Mouse (Mus musculus) layer of hippocampus, postnatal 25 days (tissue): Measurements from ENCODE around the gene Spag6. TPM values are rescaled to one million over a fixed set of nuclear protein-coding genes. Genes with fewer than 3 reads are reported as not detected.

Source experiments
- DNase-seq, 2 experiments: peaks; one replicate each; pipeline ENCODE4 v3.0.0; 2022; ENCODE audit warnings: mixed read lengths in 2 of 2, low spot score in 1 of 2; ENCODE audit errors: extremely low spot score in 1 of 2
- total RNA-seq, 2 experiments: library from RNA; stranded (reverse); gene quantifications; 2 replicates each; pipeline ENCODE4 v1.2.3; 2021

Gene Spag6
- total RNA-seq, result 1 to 10 TPM; 3.8 to 5.5 TPM

DNA sequence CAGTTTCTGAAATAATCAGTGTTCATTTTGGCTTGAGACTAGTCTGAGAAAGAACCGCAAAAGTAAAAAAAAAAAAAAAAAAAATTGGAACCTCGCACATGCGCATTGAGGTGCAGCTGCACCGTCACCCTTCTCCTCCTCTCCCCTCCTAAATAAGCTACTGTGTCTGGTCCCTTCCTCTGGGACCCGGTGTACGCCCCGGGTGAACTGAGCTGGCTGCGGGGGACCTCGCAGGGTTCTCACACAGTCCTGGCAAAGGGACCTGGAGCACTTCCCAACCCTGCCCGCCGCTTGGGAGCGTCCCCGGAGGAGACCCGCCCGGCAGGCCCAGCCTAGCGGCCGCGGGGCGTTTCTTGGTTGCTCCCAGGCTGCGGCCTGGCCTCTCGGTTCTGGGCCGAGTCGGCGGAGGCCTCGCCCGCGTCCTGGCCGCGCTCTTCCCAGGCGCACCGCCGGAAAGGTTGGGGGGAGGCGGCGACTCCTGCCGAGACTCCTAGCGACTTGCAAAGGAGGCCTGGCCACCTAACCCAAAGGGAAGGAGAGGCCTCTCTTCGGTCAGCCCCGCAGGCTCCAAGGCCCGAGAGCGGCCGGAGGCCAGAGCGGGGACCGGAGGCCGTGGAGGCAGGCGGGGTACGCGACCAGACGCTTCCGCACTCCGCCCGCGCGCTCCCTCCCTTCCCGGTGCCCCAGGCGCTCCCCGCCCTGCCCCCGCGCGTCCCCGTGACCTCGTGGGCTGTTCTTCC lies at the start of gene Spag6:
Gene Spag6, plus strand, starts transcription at position 162 of the 740 bp plus-strand sequence.
- DNase-seq, result peak; percentile 58 to 63

DNA sequence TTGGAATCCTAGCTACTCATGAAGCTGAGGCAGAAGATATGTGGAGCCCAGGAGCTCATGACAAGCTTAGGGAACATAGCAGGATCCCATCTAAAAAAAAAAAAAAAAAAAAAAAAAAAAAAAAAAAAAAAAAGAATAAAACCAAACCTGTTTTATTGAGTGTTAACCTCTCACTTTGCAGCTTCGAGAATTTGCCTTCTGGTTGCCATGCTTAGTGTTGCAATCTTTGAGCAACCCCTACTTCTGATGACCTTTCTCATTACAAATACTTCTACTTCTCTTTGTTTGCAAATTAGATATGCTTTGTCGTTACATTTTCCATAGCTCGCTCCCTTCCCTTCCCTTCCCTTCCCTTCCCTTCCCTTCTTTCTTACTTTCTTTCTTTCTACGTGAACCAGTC lies 45.3 kb upstream of the Spag6 start:
- DNase-seq, result no peak

DNA sequence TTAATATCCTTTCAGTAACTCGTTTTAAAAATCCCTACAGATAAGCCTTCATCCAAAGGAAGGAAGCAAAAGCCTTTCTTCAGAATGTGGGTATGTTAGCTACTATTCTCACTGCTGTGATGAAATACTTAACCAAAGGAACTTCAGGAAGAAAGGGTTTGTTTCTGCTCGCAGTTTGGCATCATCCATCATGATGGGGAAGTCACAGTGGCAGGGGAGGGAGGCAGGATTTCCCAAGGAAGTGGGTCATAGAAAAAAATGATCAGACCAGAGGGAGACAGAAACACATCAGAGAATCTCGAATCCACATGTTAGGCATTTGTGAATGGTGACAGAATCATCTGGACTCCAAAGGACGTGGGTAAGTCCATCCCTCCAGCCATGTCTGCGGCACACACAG lies 39.0 kb upstream of the Spag6 start:
- no peak for DNase-seq

DNA sequence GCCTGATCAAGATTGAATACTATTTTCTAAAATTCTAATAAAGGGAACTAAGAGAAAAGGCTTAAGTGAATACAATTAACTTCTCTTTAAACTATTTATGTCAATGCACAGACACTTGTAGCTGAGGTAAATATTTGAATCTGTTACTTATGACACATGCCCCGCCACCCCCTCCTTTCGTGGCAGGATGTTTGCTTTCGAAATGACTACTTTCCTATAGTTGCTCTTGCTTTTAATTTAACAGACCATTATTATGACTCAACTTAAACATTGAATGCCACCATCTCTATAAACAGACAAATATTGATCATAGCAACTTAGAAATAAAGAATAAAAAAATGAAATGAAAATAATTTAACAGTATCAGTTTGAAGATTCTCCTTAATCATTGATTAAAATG lies 29.8 kb upstream of the Spag6 start:
- no peak for DNase-seq

DNA sequence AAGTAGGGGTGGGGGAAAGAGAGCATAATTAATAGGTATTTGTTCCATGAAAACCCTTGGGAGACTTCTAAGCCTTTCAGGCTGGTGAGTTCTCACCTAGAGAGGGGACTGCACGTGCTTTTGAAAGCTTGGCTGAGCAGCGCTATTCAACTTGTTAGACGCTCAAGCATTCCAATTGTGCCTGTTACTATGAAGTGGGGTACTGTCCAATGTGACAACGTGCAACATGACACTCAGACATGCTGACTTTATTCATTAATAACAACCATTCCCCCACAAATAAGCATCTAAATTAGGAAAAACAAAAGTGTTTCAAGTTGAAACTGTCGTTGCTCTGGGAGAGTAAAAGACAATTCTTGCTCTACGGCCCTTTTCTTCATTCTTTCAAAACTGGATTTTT lies 22.8 kb upstream of the Spag6 start:
- no peak for DNase-seq

DNA sequence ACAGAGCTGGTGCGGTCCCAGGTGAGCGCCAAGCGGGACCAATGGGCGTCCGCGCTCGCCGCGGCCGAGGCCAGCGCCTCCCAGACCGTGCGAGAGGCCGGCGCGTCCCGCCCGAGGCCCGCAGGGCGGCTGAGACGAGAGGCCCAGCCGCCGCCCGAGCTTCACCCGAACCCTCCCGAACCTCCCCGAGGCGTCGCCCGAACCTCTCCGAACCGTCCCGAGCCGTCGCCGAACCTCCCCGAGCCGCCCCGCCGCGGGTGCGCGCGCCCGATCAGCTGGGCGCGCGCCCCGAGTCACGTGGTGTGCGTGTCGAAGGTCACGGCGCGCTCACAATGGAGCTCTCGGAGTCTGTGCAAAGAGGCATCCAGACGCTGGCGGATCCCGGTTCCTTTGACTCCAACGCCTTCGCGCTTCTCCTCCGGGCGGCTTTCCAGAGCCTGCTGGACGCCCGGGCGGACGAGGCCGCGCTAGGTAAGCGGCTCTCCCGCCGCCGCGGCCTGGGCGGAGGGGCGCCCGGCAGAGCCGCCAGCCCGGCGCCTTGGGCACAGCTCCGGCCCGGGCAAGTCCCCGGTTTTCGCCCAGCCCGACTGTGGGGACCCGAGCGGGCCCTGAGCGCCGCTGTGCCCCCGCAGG lies 21.6 kb upstream of the Spag6 start, which contains the start of gene Commd3:
Gene Commd3, plus strand, starts transcription at position 252 of the 633 bp plus-strand sequence.
- DNase-seq, result peak; percentile 97 to 100

DNA sequence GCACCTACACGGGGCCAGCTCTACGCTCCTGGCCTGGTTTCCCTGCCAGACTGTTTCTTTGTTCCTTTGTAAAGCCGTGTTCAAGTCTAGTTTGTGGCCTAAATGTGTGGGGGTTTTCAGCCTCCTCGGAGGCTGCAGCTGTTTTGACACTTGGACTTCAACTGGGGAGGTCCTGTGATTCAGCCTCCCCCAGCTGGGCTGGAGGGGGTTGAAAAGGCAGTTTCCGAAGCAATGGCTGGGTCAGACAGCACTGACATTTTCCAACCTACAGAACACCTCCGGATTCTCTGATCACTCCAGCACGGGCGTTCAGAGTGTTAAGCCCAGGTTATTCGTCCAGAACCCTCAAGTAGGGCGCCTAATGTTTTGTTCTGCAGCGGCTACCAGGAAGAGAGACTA lies 21.1 kb upstream of the Spag6 start:
- no peak for DNase-seq

DNA sequence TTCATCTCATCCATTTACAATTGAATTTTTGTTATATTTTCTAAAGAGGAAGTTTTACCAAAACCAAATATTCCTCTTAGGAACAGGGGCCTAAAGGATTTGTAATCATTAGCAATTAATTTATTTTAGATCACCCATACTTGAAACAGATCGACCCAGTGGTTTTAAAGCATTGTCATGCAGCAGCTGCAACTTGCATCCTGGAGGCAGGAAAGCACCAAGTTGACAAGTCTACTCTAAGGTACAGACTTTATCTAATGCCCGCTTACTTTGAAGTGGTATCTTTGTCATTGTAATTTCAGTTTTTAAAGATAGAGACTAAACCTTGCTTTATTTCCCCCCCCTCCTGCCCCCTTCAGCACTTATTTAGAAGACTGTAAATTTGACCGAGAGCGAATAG lies 20.1 kb upstream of the Spag6 start:
- no peak for DNase-seq

DNA sequence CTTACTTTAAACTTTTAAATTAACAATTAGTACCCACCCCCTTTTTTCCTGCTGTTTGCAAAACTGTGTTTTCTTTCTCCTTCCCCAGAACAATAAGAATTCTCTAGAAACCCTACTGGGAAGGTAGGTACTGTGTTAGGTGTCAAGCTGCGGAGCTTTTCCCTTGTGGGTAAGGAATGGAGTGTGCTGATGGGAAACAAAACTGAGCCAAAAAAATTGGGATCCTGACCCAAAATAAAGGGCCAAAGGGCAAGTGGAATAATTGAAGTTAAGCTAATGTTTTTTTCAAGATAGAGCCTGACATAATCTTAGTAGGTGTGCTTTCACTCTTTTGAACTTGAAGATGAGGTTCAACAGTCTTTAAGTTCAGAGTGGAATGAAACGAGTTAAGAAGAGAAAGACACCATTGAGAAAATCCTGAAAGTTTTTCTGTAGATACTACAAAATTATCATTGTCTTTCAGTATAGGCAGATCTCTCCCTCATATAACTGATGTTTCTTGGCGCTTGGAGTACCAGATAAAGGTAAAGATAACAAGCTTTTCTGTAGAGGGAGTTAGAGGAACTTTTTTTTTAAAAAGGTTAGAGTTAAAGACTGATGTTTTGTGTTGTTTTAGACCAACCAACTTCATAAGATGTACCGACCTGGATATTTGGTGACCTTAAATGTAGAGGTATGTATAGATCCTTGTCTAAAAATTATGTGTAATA lies 19.5 kb upstream of the Spag6 start:
- DNase-seq, result no peak

DNA sequence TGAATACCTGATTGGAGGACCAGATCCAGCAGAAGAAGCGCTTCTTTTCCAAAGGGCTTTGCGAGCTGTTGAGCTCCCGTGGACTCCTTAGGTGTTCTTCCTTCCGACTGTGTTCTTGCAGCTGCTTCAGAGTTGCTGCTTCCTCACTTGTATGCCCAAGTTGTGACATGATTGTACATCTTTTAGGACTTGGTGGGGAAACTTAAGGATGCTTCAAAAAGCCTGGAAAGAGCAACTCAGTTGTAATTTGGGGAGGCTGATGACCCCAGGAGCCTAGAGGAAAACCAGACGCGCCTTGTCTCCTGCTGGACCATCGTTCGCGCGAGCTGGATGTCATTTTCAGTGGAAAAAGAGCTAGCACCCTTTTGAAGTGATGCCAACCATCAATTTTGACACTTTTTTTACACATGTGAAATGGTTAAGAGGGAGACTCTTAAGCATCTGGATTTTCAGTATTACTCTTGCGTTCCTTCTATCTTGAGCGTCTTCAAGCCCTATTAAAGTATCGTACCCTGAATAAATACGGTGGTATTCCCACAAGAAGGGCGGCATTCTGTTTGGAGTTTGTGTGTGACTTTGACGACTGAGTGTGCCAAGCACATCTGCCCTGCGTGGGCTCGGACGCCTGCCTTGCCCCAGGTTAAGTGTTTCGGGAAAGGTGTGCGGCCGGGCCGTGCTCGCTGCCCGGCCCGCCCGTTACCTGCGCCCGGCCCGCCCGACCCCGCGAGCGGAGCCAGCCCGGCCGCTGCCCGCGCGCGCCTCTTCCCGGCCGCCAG lies 18.0 kb upstream of the Spag6 start:
- no peak for DNase-seq

DNA sequence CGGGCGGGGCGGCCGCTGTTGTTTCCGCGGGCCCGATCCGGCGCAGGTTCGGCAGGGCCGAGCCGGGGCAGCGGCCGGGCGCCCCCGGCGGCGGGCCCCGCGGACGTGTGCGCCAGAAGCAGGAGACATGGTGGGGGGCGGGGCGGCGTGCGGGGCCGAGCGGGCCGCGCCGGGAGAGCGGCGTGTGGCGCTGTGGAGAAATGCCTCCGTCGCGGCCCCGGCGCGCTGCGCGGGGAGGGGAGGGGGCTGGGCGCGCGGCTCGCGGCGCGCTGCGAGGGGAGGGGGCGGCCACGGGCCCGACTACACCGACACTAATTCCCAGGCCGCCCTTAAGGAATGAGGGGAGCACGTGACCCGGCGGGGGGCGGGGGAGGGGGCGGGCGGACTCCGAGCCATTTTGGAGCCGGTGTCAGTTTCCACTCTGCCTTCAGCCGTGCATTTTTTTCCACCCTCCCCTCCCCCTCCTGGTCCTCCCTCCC lies 17.3 kb upstream of the Spag6 start:
- DNase-seq, result peak; percentile 59 to 64

DNA sequence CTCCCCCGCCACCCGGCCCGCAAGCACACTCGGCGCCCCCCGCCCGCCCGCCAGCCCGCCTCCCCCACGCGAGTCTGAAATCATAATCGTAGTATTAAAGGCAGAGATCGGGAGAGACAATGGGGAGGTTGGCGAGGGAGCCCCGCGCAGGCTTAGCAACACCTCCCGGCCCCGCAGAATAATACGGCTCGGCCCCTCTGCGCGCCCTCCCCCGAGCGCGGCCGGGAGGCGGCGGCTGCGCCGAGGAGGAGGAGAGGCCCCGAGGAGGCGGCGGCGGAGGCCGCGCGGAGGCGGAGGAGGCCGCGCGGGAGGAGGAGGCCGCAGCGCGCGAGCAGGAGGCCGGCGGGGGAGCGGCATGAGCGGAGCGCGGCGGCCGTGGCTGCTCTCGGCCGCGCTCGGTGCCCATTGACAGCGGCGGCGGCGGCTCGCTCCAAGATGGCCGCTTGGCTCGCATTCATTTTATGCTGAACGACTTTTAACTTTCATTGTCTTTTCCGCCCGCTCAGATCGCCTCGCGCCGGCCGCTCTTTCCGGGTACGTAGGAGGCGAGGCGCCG lies 16.8 kb upstream of the Spag6 start, which contains the start of gene Bmi1:
Gene Bmi1, plus strand, starts transcription at position 83 of the 556 bp plus-strand sequence.
- peak; percentile 43 to 67 for DNase-seq

DNA sequence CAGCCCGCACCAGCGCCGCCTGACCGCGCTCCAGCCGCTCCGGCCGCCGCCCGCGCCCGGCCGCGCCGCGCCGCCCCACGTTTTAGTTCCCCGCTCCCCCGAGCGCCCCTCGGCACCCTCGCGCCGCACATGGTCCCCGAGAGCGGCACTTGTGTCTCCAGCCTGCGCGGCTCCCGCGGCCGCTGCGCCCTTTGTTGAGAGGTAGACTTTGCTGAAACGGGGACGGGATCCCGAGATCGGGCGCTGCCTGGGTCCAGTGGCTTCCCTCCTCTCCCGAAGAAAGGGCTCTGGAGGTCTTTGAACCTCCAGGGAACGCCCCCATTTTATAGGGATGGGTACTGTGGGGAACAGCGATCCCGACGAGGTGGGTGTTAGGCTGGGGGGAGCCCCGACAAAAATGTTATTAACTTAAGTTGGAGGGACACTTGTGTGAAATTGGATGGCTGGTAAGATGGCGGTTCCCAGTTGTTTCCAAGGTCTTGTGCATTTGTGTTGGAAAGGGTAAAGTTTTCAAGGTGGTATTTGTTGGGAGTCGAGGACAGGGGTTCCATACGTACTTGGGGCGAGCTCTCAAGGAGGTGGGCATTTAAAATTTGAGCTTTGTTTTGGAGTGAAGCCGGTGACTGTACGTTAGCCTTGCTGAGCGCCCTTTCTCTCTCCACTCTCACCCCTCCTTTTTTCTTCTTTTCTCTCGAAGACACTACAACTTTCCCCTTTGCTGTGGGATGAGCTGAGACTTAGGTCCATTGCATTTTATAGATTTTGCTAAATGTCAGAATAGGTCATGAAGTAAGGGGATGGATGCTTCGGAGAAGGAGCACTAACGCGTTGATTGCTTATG lies 16.0 kb upstream of the Spag6 start:
- peak; percentile 42 to 52 for DNase-seq

DNA sequence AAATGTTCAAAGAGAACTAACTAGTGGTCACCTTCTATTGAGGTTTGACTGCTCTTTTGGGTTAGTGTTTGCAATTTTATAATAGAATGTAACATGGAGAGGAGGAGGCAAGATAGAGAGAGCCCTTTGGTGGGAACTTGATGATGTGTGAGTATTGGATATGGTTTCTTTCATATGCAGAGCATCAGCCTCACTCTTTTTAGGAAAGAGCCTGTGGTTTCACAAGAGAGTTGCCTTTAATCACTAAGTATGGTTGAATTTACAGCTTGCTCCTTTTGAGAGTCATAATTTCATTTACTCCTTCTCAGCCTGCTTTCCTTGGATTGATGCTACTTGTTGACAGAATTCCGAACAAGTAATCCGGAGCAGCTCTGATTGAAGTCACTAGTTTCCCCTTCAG lies 14.1 kb upstream of the Spag6 start:
- no peak for DNase-seq

DNA sequence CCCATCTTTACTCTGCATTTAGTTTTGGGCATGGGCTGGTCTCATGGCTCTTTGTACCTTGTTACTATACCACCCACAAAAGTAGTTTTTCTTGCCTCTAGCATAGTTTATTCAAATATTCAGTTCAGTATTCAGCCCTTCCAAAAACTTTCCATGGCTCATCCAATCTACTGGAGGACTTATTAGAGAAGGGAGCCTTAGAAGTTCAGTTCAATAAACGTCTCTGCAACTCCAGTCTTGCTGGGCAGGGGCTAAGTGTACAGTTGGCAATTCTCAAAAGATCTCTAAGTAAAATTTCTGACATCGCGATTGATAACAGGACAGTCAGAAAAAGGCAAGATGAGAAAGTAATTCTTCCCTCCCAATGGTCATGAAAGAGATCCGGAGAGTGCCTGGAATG lies 13.3 kb upstream of the Spag6 start:
- DNase-seq, result no peak

DNA sequence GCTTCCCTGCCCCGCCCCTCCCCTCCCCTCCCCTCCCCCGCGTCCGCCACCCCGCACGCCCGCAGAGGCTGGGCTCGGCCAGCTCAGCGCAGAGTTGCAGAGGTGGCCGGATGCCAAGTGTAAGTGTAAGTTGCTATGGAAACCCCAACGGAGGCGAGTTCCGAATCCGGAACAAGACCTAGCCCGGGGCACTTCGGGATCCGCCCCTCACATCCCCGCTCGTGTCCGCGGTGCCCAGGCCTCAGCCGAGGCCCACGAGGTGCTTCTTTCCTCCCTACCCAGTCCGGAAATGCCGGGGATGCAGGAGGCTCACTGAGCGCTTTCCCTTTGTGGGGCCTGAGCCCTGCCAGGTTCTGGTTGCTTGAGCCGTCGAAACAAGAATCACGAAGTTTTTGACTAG lies 12.9 kb upstream of the Spag6 start:
- no peak for DNase-seq

DNA sequence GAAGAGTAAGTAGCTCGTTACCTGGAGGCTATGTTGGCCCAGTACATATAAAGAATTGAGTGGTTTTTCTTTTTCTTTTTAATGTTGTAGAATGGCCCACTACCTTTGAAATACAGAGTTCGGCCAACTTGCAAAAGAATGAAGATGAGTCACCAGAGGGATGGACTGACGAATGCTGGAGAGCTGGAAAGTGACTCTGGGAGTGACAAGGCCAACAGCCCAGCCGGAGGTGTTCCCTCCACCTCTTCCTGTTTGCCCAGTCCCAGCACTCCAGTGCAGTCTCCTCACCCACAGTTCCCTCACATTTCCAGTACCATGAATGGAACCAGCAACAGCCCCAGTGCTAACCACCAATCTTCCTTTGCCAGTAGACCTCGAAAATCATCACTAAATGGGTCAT lies 9.8 kb upstream of the Spag6 start:
- DNase-seq, result no peak

DNA sequence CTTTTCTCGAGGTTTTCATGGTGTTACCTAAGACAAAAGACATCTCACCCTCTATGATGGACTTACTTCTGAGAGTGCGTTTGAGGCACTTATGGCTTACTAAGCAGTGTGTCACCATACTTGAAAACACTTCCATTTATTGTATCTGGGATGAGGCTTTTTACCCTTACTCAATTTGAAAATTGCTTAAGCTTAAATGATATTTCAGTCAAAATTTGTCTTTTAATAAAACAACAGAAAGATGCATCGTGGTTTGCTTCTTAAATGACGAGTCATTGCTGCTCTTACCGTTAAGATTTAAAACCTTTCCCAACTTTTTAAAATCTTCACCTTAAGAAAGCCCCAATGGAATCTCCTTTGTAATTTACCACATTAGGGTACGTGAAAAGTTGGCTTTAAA lies 7.4 kb upstream of the Spag6 start:
- DNase-seq, result no peak

DNA sequence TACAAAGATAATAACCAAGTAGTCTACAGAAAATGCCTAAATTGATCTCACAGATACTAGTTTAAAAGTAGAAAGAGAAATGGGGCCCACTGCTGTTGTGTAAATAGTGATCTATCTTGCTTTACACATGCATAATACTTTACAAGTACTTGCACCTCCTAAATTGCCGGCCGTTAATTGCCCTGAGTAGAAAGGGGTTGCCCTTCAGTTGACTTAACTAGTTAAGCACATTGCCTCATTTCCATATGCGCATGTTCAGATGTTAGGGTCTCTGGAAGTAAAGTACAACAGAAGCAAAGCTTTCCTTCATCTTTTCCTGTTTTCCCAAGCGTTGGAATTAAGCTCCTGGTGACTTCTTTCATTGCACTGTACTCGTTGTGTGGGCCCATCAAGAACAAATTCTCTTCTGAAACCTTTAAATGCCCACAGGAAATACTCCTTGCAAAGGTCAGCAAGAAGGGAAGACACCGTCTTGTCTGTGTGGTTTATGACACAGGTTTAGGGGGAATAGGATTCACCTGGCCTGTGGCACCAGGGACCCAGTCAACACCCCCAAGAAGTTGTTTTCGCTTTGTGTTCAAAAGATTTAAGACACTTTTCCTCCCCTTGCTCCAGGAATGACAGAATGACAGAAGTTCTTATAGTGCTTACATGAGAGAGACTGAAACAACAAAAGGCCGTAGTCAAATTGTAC lies 6.9 kb upstream of the Spag6 start:
- DNase-seq, result no peak
